Mouse (Mus musculus) limb, embryonic 10.5 days (tissue): ENCODE results near the gene Hhat. TPM values are rescaled to one million over a fixed set of nuclear protein-coding genes. Genes with fewer than 3 reads are reported as not detected.

ENCODE experiments used
- DNase-seq: peaks from one replicate; pipeline ENCODE4 v3.0.0-alpha.2; 2017; ENCODE audit warnings: low spot score
- H3K27ac ChIP-seq: fragments of 300-500 bp; sonication (generic); 2 replicates; pipeline ENCODE4 v1.5.1; 2016; ENCODE audit warnings: mild to moderate bottlenecking
- H3K27me3 ChIP-seq: fragments of 300-500 bp; sonication (generic); 2 replicates; pipeline ENCODE4 v1.6.1; 2016; ENCODE audit warnings: low read depth, mild to moderate bottlenecking; ENCODE audit not compliant: poor library complexity, severe bottlenecking
- H3K36me3 ChIP-seq: fragments of 300-500 bp; sonication (generic); 2 replicates; pipeline ENCODE4 v1.6.1; 2016; ENCODE audit warnings: mild to moderate bottlenecking, moderate library complexity
- H3K4me1 ChIP-seq: fragments of 300-500 bp; sonication (generic); 2 replicates; pipeline ENCODE4 v1.6.1; 2016
- H3K4me3 ChIP-seq: fragments of 300-500 bp; sonication (generic); 2 replicates; pipeline ENCODE4 v1.5.1; 2016; ENCODE audit warnings: mild to moderate bottlenecking, moderate library complexity
- H3K9me3 ChIP-seq: fragments of 300-500 bp; sonication (generic); replicated peaks from 2 replicates; pipeline ENCODE4 v1.6.1; 2016; ENCODE audit warnings: mild to moderate bottlenecking
- WGBS: fragments of 180-500 bp; shearing (Covaris S2); methylation state at CpG from one replicate; pipeline ENCODE4 v1.1.7; 2016; 5-methylcytosine and 5-hydroxymethylcytosine counted together
- polyA plus RNA-seq: library from polyadenylated mRNA; unstranded; fragments of >200 nt; fragmentation: Nextera tagmentation; extraction: Ambion mirVana; gene quantifications from 2 replicates; pipeline ENCODE4 v1.2.1, GENCODE M21; 2016

Gene Hhat
- 13.2 and 13.7 TPM in 2 replicates for polyA plus RNA-seq

DNA sequence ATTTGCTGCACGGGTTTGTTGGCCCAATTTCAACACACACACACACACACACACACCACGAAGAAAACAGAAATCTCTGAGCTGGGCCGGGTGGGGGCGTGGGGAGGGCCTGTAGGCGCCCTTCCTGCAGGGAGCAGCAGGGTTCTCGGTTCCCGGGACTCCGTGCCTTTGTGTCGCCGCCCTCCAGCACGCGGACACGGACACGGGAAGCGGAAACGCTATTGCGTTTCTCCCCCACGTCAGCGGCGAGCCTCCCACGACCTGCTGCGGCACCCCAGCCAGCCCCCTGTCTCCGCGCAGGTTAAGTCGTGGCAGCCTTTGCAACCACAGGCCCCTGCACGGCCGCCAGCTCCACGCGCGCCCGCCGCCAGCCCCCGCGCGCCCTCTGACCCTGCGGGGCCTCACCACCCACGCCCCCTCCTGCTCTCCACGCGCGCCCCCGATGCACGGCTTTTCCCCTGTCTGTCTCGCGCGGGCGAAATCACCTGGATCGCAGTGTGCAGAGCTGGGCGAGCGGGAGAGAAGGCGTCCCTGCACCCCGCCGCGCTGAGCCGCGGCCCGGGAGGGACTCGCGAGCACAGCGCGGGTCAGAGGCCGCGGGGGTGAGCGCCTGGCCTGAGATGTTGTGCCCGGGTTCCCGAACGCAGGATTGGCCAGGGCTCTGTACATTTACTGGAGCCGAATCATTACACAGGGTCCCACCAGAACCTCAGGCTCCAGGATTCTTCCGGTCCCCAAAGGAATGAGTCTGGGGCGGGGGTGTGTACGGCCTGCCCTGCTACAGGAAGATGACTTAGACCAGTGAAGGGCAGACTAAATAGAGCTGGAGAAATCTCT, at the start of gene Hhat:
Gene Hhat, minus strand, starts transcription at position 729 of the 837 bp plus-strand sequence.
- Histone ChIP-seq H3K4me1 (peaks cover 30% of the 10 kb centered on the region), H3K36me3 (peaks cover 6% of the 10 kb centered on the region; the same call in 1 of the 2 replicates), H3K27ac (peak within 1 kb of the TSS; percentile 100), H3K4me3 (peak within 1 kb of the TSS; percentile 79), H3K27me3 (no peaks in the 10 kb centered on the region), H3K9me3 (no peaks in the 10 kb centered on the region)
- WGBS = under 1% methylated on average over 70 of the region's 70 CpGs
- DNase-seq = peak; percentile 74

DNA sequence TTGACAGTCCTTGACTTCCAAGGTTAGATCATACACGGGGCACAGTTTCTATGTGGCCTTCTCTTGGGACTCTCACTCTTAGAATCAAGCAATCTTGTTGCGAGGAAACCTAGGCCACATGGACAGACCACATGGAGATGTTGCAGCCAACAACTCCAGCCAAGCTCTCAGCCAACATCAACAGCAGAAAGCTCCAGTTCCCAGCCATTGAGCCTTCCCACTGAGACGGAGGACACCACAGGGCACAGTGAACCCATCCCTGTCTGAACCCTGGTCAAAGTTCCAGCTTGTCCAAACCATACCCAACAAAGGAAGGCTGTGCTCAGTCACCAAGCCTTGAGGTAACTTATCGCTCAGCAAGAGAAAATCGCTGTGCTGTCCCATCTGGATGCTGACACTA, 47.3 kb upstream of the Hhat start:
- DNase-seq = no peak
- no peaks in the 10 kb centered on the region for H3K36me3 ChIP-seq
- WGBS = 93% methylated on average over 5 of the region's 5 CpGs
- H3K27ac ChIP-seq = no peak overlapping the region
- no peaks in the 10 kb centered on the region for H3K9me3 ChIP-seq
- peaks cover 45% of the 10 kb centered on the region for H3K4me1 ChIP-seq
- no peaks in the 10 kb centered on the region for H3K27me3 ChIP-seq
- H3K4me3 ChIP-seq = no peak overlapping the region

- H3K27ac ChIP-seq = peak overlapping the region; percentile 69
- WGBS = 56% methylated on average over 2 of the region's 2 CpGs
Observed at GRCm38 (mm10) chr1:192815789-192816188, 44.8 kb upstream of the Hhat start.

GRCm38 (mm10) chr1:192814700-192815099, 43.7 kb upstream of the Hhat start:
- H3K27ac ChIP-seq = peak overlapping the region; percentile 69

More at GRCm38 (mm10) chr1:192815789-192816188, 44.8 kb upstream of the Hhat start:
- Histone ChIP-seq H3K27me3 (no peaks in the 10 kb centered on the region), H3K9me3 (no peaks in the 10 kb centered on the region), H3K36me3 (no peaks in the 10 kb centered on the region), H3K4me1 (peaks cover 27% of the 10 kb centered on the region), H3K4me3 (no peak overlapping the region)
- DNase-seq = no peak

GRCm38 (mm10) chr1:192812758-192813157, 41.7 kb upstream of the Hhat start:
- Histone ChIP-seq H3K36me3 (no peaks in the 10 kb centered on the region), H3K4me3 (no peak overlapping the region), H3K27ac (no peak overlapping the region), H3K27me3 (no peaks in the 10 kb centered on the region), H3K9me3 (no peaks in the 10 kb centered on the region), H3K4me1 (peaks cover 41% of the 10 kb centered on the region)
- no peak for DNase-seq
- WGBS = 95% methylated on average over 9 of the region's 9 CpGs

More at GRCm38 (mm10) chr1:192814700-192815099, 43.7 kb upstream of the Hhat start:
- DNase-seq = no peak
- H3K9me3 ChIP-seq = no peaks in the 10 kb centered on the region
- H3K36me3 ChIP-seq = no peaks in the 10 kb centered on the region
- no peaks in the 10 kb centered on the region for H3K27me3 ChIP-seq
- peaks cover 27% of the 10 kb centered on the region for H3K4me1 ChIP-seq
- WGBS = 17% methylated on average over 3 of the region's 3 CpGs
- no peak overlapping the region for H3K4me3 ChIP-seq

DNA sequence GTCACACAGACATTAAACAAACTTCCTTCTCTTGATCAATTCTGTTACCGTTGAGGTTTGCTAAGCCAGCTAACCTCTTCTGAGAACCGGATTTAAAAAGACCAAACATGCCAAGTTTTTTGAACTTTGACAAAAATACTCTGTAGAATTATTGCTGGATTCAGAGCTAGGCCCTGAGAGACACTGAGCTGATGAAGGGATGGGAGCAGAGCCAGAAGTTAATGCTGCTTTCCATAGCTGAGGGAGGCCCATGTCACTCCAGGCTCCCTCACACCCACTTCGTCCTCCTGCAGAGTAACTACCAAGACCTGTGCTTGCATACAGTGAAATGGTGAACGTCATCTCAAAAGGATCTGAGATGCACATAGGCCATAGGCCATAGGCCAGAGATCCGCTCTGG, 41.3 kb upstream of the Hhat start:
- no peaks in the 10 kb centered on the region for H3K9me3 ChIP-seq
- 94% methylated on average over 5 of the region's 5 CpGs for WGBS
- H3K36me3 ChIP-seq = no peaks in the 10 kb centered on the region
- DNase-seq = no peak
- H3K4me1 ChIP-seq = peaks cover 45% of the 10 kb centered on the region
- no peak overlapping the region for H3K4me3 ChIP-seq
- H3K27ac ChIP-seq = no peak overlapping the region
- no peaks in the 10 kb centered on the region for H3K27me3 ChIP-seq

DNA sequence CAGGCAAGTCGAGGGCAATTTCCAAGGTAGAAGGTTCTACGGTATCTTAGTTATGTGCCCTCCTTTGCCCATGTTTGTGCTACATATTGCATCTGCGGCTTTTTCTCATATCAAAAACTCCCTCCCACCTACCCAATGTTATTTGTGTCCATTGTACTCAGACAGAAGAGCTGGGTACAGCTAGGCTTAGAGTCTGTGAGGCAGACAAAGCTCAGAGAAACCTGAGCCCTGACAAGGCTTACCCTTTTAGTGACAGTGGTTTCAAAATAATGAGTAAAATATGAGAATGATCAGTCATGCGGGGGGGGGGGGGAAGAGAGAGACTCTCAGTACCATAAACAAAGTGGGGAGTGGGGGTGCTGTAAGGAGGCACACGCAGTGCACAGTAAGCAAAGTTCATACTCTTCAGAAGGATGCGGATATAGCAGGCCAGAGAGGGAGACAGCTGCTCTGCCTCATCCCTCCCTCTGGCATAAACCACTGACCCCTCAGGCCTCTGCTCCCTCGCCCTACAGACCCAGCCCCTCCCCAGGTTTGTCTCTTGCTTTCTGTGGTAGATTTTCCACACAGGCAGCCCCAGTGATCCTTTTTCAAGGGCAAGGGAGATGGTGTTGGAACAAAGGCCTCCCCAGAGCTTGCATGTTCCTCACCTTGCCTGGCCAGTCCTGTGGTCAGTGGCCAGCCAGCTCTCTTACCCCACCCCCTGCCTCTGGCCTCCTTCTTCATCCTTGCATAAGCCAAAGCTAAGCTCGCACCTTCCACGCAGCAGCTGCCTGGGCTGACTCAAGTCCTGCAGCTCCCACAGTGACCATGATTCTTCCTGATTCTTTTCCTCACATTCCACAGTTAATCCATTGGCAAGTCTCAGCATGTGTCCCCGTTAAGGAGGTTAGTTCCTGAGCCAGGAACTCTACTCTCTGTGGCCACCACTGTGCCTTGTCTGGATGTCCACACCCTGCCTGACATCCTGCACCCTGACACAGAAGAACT, 35.4 kb upstream of the Hhat start:
- DNase-seq = no peak
- H3K27me3 ChIP-seq = no peaks in the 10 kb centered on the region

GRCm38 (mm10) chr1:192800338-192800737, 29.3 kb upstream of the Hhat start:
- WGBS = 86% methylated on average over 8 of the region's 8 CpGs
- Histone ChIP-seq H3K4me3 (no peak overlapping the region), H3K27me3 (no peaks in the 10 kb centered on the region), H3K36me3 (no peaks in the 10 kb centered on the region), H3K9me3 (no peaks in the 10 kb centered on the region), H3K27ac (peak overlapping the region; percentile 89), H3K4me1 (peaks cover 63% of the 10 kb centered on the region)
- DNase-seq = no peak

More for the DNA sequence above, 35.4 kb upstream of the Hhat start:
- H3K27ac ChIP-seq = peak overlapping the region; percentile 88
- H3K4me1 ChIP-seq = peaks cover 45% of the 10 kb centered on the region
- no peaks in the 10 kb centered on the region for H3K36me3 ChIP-seq
- 58% methylated on average over 10 of the region's 10 CpGs for WGBS
- H3K9me3 ChIP-seq = no peaks in the 10 kb centered on the region
- no peak overlapping the region for H3K4me3 ChIP-seq

DNA sequence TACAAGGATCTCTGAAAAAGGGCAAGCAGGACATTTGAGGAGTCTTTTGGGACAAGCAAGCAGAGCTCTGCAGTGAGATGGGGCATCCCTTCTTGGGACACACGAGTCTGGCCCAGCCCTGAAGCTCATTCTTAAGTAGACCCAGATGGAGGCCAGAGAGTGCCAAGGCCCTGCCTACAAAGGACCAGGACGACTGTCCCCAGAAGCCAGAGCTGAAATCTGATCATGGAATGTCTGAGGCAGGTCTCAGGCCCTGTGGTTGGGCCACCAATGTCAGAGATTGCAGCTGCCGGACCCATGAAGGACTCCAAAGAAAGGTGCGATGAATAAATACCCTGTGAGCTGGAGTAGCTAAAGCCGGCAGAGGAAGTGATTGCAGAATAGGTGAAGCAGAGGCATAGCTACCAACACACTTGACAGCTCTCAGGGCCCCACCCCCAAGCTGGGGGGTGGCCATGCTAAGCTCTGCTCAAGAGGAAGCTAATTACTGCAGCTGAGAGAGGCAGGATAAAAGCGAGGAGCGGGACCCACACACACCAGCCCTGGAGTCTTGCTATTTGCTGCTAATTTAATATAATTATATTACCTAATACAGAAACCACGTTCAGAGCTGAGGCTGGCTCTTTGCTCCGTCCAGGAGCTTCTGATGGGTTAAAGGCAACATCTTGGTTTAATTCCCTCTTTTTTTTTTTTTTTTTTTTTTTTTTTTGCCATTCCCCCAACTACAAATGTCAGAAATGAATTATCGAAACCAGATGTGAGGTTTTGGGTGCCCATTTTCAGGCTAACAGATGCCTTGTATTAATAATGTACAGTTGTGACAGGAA, 28.4 kb upstream of the Hhat start:
- H3K27ac ChIP-seq = peak overlapping the region; percentile 89
- H3K27me3 ChIP-seq = no peaks in the 10 kb centered on the region
- WGBS = 9% methylated on average over 10 of the region's 10 CpGs
- peaks cover 64% of the 10 kb centered on the region for H3K4me1 ChIP-seq
- no peaks in the 10 kb centered on the region for H3K36me3 ChIP-seq
- DNase-seq = peak; percentile 76
- no peaks in the 10 kb centered on the region for H3K9me3 ChIP-seq
- peak overlapping the region; percentile 19; the same call in 1 of the 2 replicates for H3K4me3 ChIP-seq

DNA sequence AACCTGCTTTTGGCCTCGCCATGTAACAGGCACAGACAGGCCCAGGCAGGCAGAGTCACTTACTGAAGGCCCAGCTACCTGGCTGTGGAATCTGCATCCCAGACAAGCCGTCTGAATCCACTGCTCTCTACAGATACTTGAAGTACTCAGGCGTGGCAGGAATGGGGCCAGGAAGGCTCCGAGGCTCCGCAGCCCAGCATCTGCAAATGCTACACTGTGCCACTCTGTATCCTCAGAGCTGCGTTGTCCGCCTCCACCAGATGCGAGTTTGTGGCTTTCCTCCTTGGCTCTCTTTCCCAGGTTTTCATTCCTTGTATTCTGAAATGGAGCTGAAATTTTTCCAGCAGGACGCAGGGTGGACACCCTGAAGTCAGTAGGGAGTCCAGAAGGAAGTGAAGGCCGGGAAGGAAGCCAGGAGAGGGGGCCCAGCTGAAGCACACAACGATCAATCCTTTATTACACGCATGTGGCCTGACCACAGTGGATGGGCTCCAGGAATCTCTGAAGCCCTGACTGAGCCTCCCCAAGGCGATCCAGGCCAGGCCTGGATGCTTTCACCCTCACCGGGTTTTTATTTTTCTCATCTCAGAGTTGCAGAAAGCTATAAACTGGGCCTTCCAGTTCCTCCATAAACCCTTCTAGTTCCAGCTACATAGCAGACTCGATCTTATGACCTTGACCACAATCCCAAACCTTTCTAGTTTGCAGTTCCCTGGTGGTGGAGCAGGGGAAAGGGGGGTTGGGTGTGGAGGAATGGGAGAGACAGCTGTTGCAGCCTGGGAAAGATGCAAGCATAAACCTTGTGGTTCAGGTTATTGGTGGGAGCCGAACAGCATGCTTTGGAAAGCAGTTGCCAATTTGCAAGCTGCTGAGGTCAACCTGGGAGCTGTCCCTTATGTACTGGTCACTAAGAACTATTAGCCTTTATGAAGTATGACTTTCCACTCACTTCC, 27.5 kb upstream of the Hhat start:
- Histone ChIP-seq H3K9me3 (no peaks in the 10 kb centered on the region), H3K4me3 (0 out of 2 replicates have a peak overlapping the region, but pooled peaks have one; percentile 9), H3K27ac (peak overlapping the region; percentile 89), H3K4me1 (peaks cover 73% of the 10 kb centered on the region), H3K27me3 (no peaks in the 10 kb centered on the region), H3K36me3 (no peaks in the 10 kb centered on the region)
- DNase-seq = peak; percentile 66
- WGBS = 57% methylated on average over 16 of the region's 16 CpGs

GRCm38 (mm10) chr1:192797011-192797274, 25.9 kb upstream of the Hhat start:
- H3K27me3 ChIP-seq = no peaks in the 10 kb centered on the region
- peak overlapping the region; percentile 89 for H3K27ac ChIP-seq
- peaks cover 89% of the 10 kb centered on the region for H3K4me1 ChIP-seq
- H3K4me3 ChIP-seq = peak overlapping the region; percentile 29
- WGBS = 13% methylated on average over 3 of the region's 3 CpGs
- peak; percentile 63 for DNase-seq
- no peaks in the 10 kb centered on the region for H3K36me3 ChIP-seq
- H3K9me3 ChIP-seq = no peaks in the 10 kb centered on the region
